Mouse (Mus musculus): ENCODE measurements around the gene Isoc2a.

- no peak for TF ChIP-seq POLR2A (IDR thresholded peaks at IDR 0.05; ENCODE audit: insufficient read depth, low read depth, low read length)
- no peak for TF ChIP-seq CTCF (IDR thresholded peaks at IDR 0.05; ENCODE audit: insufficient read depth, low read depth, low read length)
Measured at GRCm38 (mm10) chr7:4925441-4926381, 48.8 kb downstream of the Isoc2a start, which contains the start of gene Ssc5d.

Data from olfactory bulb, adult 2 months (tissue).